Mouse (Mus musculus): ENCODE results near the gene Arhgap15.

DNA sequence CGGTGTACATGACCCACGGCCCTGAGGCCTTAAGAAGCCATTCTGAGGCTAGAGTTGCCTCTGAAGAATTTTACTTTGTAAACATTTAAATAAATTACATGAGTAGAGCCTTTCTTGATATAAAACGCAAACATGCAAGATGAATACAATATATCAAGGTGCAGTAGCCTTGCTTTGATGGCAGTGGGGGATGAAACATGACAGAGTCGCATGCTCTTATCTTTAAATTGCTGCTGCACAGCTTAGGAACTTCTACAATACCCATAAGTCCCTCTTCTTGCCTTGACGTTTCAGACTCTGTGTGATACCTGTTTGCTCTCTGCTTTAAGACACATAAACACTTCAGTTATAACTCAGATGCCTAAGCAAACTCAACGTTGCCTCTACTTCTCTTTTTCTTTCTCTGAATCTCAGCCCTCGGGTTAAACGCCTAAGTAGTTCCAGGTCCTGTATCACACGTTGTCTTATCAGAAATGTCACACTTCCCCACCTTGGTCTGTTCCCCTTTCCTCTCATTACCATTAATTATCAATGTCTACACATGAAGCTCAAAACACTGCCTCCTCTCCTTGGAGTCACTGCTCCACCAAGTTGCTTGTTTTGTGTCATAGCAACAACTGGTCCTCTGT, 9.3 kb upstream of the Arhgap15 start:
- TF ChIP-seq ZC3H11A (IDR thresholded peaks at IDR 0.05; ENCODE audit: borderline replicate concordance, low read depth, low read length) = no peak
- no peak for TF ChIP-seq CHD2 (IDR thresholded peaks at IDR 0.05; ENCODE audit: low read depth, low read length)
